Mouse (Mus musculus): ENCODE measurements around the gene Spata13.
A peak's percentile ranks its signal among the peaks of the same experiment; 100 is the strongest.

Spata13 gene

GRCm38 (mm10) chr14:60784427-60785315 is 150.9 kb downstream of the Spata13 start, which contains the start of gene Mipep:
TSS of gene Mipep (plus strand) at chr14:60784573.
- peak; percentile 82 for DNase-seq (ENCODE audit: low spot score)

- DNase-seq (ENCODE audit: low spot score) = peak; percentile 48
Observed at GRCm38 (mm10) chr14:60790103-60790502, 156.3 kb downstream of the Spata13 start.

GRCm38 (mm10) chr14:60796600-60797322 is 163.0 kb downstream of the Spata13 start:
- no peak for DNase-seq (ENCODE audit: low spot score)

GRCm38 (mm10) chr14:60797596-60797995 is 163.8 kb downstream of the Spata13 start:
- DNase-seq (ENCODE audit: low spot score) = no peak

DNA sequence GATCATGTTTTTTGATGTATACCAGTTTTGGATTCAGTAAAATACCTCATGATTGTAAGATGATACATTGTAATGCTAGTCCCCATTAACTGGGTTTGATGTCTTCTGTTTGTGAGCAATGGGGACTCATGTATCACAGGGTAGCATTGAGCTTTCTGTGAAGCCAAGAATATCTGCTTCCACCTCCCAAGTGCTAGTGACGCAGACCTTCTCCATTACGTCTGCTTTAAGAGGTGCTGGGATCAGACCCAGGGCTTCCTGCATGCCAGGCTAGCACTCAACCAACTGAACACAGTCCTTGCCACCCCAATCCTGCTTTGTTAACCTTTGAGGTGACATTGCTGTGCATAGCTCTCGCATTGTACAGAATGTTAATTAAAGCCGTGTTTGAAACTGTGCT is 164.9 kb downstream of the Spata13 start:
- DNase-seq (ENCODE audit: low spot score) = no peak

DNA sequence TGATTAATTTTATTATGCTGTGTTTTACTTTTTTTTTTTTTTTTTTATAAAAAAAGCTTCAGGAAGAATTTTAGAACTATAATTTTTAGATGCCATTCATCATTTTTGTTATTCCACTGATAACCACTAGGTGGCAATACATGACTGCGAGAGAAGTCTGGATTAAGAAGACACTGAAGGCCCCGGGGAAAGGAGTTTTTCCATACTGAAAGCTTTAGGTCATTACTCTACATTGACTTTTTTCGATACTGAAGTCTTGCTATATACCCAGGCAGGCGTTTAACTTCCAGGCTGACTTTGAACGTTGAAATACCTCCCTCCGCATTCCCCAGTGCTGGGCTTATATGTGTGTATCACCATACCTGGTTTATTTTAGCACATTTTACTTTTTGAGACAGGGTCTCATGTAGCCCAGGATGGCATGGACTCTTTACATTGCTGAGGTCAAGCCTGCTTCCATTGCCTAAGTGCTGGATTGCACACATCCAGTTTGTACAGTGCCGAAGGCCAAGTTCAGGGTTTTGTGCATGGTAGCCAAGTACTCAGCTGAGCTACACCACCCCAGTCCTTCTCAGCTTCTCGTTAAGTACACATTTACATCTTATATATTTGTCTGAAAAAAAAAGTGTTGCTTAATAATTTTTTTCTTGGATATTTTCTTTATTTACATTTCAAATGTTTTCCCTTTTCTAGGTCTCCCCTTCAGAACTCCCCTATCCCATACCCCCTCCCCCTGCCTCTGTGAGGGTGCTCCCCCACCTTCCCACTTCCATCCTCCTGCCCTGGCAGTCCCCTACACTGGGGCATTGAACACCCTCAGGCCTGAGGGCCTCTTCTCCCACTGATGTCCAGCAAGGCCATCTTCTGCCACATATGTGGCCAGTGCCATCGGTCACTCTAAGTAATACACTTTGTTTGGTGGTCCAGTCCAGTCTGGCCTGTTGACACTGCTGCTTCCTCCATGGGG is 166.2 kb downstream of the Spata13 start:
- no peak for DNase-seq (ENCODE audit: low spot score)

- no peak for DNase-seq (ENCODE audit: low spot score)
Observed at GRCm38 (mm10) chr14:60802026-60802425, 168.2 kb downstream of the Spata13 start.

DNA sequence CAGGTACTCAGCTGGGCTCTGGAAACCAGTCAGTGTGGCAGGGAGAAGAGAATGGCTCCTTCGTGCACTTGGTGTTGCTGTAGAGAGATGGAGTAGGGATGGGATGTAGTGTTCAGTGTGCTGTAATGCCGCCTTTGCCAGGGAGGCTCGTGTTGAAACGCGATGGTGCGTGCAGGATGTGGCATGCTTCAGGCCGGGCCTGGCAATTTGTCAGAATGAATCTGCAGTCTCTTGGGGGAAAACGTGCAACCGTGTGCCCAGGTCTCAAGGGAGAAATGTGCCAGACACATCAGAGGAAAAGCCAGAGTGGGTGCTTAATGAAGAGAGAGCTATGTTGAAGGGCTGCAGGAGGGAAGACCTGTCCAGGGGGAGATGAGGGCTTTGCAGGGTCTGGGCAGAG is 171.2 kb downstream of the Spata13 start:
- no peak for DNase-seq (ENCODE audit: low spot score)

GRCm38 (mm10) chr14:60805871-60806270 is 172.1 kb downstream of the Spata13 start:
- no peak for DNase-seq (ENCODE audit: low spot score)

- DNase-seq (ENCODE audit: low spot score) = no peak
Observed at GRCm38 (mm10) chr14:60806891-60807344, 173.1 kb downstream of the Spata13 start.

GRCm38 (mm10) chr14:60809881-60810280 is 176.1 kb downstream of the Spata13 start:
- DNase-seq (ENCODE audit: low spot score) = no peak

DNA sequence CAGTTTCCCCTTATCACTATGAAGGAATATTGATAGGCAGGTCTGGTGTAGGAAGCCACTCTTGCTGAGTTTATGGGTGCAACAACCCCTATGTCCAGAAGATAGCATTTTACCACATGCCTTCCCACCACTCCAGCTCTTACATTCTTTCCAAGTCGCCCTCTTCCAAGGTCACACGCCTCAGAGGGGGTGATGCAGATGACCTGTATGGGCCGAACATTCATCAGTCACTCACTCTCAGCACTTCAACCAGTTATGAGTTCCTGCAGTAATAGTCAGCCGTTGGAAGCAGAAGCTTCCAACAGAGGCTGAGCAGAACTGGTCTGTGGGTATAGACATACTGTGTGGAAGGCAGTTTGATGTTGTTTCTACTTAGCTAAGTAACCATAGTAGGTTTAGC is 177.7 kb downstream of the Spata13 start:
- DNase-seq (ENCODE audit: low spot score) = no peak

Measured in urinary bladder, postnatal 14 days (tissue).